Mouse (Mus musculus): Measurements from ENCODE around the gene Sgcd.

DNA sequence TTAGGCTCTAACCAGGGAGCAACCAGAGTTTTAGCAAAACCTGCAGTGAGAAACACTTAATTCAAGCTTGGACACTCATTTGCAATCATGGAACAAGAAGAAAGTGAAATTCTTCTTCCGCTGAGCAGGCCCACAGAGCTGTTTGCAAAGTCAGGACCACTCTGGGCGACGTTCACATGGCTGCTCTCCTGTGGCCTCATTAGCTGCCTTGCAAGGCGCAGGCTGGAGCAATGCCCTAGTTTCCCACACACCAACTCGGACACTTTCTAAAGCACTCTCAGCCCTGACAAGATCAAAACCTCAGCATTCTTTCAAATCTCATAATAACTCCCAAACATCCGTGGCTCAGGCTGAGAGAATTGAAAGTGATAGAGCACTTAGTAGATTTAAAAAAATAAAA is 480.7 kb downstream of the Sgcd start:
- TF ChIP-seq CTCF (IDR thresholded peaks at IDR 0.05; ENCODE audit: borderline replicate concordance, insufficient read depth, low read length) (no peak), POLR2A (IDR thresholded peaks at IDR 0.05; ENCODE audit: low read depth, low read length) (no peak)
